Mouse (Mus musculus) neural tube, embryonic 11.5 days (tissue): Measurements from ENCODE around the gene Gm20696. TPM values are rescaled to one million over a fixed set of nuclear protein-coding genes. Genes with fewer than 3 reads are reported as not detected.

Experiments used
- ATAC-seq: fragments of 200-750 bp; cut with Nextera tagmentation; 2 replicates; pipeline ENCODE4 v1.8.0; 2017; ENCODE audit warnings: moderate number of reproducible peaks, mild to moderate bottlenecking, moderate TSS enrichment, moderate library complexity; ENCODE audit not compliant: insufficient read depth, low FRiP score, low TSS enrichment
- DNase-seq: peaks from one replicate; pipeline ENCODE4 v3.0.0-alpha.2; 2015; ENCODE audit warnings: low spot score
- H3K27ac ChIP-seq: fragments of 300-500 bp; sonication (generic); 2 replicates; pipeline ENCODE4 v1.5.1; 2014; ENCODE audit warnings: low read depth, mild to moderate bottlenecking, low read length
- H3K27me3 ChIP-seq: fragments of 300-500 bp; sonication (generic); 2 replicates; pipeline ENCODE4 v1.6.1; 2014; ENCODE audit warnings: mild to moderate bottlenecking, low read length, mixed read lengths; ENCODE audit not compliant: control insufficient read depth, insufficient read depth
- H3K36me3 ChIP-seq: fragments of 300-500 bp; sonication (generic); 2 replicates; pipeline ENCODE4 v1.6.1; 2014; ENCODE audit warnings: mild to moderate bottlenecking, low read length, moderate library complexity, mixed read lengths; ENCODE audit not compliant: control insufficient read depth, insufficient read depth
- H3K4me1 ChIP-seq: fragments of 300-500 bp; sonication (generic); 2 replicates; pipeline ENCODE4 v1.6.1; 2014; ENCODE audit warnings: low read length, mixed read lengths; ENCODE audit not compliant: control insufficient read depth, insufficient read depth
- H3K4me2 ChIP-seq: fragments of 300-500 bp; sonication (generic); 2 replicates; pipeline ENCODE4 v1.6.1; 2014; ENCODE audit warnings: low read depth, mild to moderate bottlenecking, moderate library complexity
- H3K4me3 ChIP-seq: fragments of 300-500 bp; sonication (generic); 2 replicates; pipeline ENCODE4 v1.5.1; 2014; ENCODE audit warnings: low read depth, low read length
- H3K9ac ChIP-seq: fragments of 300-500 bp; sonication (generic); 2 replicates; pipeline ENCODE4 v1.6.1; 2014; ENCODE audit warnings: mild to moderate bottlenecking, low read length
- H3K9me3 ChIP-seq: fragments of 300-500 bp; sonication (generic); 2 replicates; pipeline ENCODE4 v1.6.1; 2016; ENCODE audit warnings: low read length; ENCODE audit not compliant: control insufficient read depth
- WGBS: fragments of 180-500 bp; shearing (Covaris S2); extraction: QIAGEN DNeasy Blood & Tissue Kit; methylation state at CpG from one replicate; pipeline ENCODE4 v1.1.7; 2014; 5-methylcytosine and 5-hydroxymethylcytosine counted together
- polyA plus RNA-seq: library from polyadenylated mRNA; unstranded; fragments of >200 nt; fragmentation: Nextera tagmentation; extraction: Ambion mirVana; gene quantifications from 2 replicates; pipeline ENCODE4 v1.2.1, GENCODE M21; 2014

Gm20696 gene
- polyA plus RNA-seq, 1 experiment from 2014 or later = 2.5 TPM

DNA sequence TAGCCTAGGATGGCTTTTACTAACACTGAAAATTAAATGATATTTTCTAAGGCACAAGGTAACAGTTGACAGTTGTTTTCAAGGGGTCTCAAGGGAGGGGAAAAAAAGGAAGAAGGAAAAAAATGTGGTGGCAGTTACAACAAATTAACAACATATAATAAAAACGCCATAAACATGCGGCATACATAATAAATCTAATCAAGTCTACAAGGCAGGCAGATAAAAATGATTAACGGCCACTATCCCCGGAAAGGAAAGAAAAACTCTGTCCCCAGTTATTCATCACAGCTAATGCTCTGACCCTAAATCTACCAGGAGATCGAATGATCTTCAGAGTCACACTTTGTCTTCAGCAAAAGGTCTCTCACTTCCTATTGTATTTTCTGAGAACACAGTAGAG lies 330.4 kb downstream of the Gm20696 start:
- Histone ChIP-seq H3K36me3 (no peaks in the 10 kb centered on the region), H3K4me1 (peaks cover 26% of the 10 kb centered on the region), H3K4me3 (no peak overlapping the region), H3K4me2 (no peak overlapping the region), H3K9ac (no peak overlapping the region), H3K27me3 (no peaks in the 10 kb centered on the region), H3K27ac (no peak overlapping the region), H3K9me3 (no peaks in the 10 kb centered on the region)
- DNase-seq (no peak), ATAC-seq (no peak)
- WGBS = 21% methylated on average over 5 of the region's 5 CpGs

DNA sequence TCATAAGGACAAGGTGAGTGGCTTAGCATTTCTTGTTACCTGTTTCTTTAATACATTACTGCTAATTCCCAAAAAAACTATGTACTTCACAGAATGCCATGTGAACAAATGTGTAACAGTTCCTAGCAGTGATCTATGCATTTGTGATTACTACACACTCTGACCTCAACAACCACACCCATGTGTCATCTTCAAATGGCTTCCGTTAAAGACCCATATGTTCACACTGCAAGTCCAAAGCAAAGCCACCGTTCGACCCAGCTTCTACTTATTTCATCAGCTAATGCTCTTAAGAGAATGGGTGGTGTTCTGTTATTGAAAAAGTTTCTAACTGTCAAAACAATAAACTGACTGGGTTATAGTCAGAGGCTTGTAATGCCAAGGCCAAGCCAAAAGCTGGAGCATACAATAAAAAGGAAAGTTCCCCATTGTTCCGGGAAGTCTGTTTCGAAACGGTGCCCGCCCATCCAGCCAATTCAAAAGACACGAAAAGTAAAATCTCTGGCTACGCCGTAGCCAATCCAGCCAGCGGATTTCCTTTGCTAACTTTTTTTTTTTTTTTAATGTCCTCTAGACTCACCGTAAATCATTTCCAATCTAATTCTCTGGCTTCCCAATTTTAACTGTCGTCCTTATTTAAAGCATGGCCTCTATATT lies 331.3 kb downstream of the Gm20696 start:
- no peaks in the 10 kb centered on the region for H3K36me3 ChIP-seq
- WGBS = 53% methylated on average over 13 of the region's 13 CpGs
- DNase-seq (no peak), ATAC-seq (no peak)
- H3K9ac ChIP-seq = no peak overlapping the region
- no peak overlapping the region for H3K4me3 ChIP-seq
- no peaks in the 10 kb centered on the region for H3K27me3 ChIP-seq
- no peaks in the 10 kb centered on the region for H3K9me3 ChIP-seq
- no peak overlapping the region for H3K27ac ChIP-seq
- H3K4me2 ChIP-seq = no peak overlapping the region
- H3K4me1 ChIP-seq = peaks cover 26% of the 10 kb centered on the region

DNA sequence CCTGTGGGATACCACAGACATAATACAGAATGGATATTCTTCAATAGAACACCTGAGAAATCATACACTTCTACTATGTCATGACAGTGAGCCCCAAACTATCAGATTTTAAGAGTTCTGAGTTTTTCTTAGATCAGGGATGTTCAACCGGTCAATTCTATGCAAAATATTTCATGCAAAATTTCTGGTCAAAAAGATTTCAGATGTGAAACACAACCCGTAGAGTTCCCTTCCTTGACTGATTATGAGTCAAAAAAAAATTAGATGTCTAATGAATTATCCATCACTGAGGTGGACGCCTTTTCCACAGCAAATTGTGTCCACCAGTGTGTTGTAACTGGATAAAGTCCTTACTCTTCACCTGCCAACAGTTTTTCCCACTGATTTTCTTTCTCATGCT lies 332.3 kb downstream of the Gm20696 start:
- H3K9me3 ChIP-seq = no peaks in the 10 kb centered on the region
- no peak for ATAC-seq
- WGBS = 99% methylated on average over 3 of the region's 3 CpGs
- no peaks in the 10 kb centered on the region for H3K36me3 ChIP-seq
- no peak for DNase-seq
- no peak overlapping the region for H3K4me3 ChIP-seq
- H3K4me1 ChIP-seq = peaks cover 22% of the 10 kb centered on the region
- no peaks in the 10 kb centered on the region for H3K27me3 ChIP-seq
- H3K4me2 ChIP-seq = no peak overlapping the region
- H3K27ac ChIP-seq = no peak overlapping the region
- no peak overlapping the region for H3K9ac ChIP-seq

DNA sequence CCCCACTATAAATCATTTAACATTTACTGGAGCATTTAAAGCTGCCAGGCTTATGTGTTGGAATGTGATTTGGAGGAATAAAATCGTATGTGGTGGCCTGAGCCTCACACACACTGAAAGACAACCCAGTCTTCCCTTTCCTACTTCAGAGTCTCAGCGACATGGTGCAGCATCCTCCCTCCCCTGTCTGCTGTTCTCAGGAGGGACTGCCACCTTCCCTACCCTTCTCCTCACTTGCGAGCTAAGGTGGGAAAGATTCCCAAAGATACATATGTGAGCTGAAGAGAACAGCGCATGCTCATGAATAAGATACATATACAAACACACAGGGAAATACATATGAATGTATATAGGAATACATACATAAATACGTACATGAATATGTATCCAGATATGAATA lies 333.5 kb downstream of the Gm20696 start:
- H3K9ac ChIP-seq = no peak overlapping the region
- no peak overlapping the region for H3K4me3 ChIP-seq
- no peak overlapping the region for H3K27ac ChIP-seq
- 92% methylated on average over 5 of the region's 5 CpGs for WGBS
- no peaks in the 10 kb centered on the region for H3K9me3 ChIP-seq
- H3K4me2 ChIP-seq = no peak overlapping the region
- DNase-seq = no peak
- H3K4me1 ChIP-seq = peaks cover 14% of the 10 kb centered on the region; the same call in 1 of the 2 replicates
- no peaks in the 10 kb centered on the region for H3K27me3 ChIP-seq
- no peak for ATAC-seq
- H3K36me3 ChIP-seq = no peaks in the 10 kb centered on the region

DNA sequence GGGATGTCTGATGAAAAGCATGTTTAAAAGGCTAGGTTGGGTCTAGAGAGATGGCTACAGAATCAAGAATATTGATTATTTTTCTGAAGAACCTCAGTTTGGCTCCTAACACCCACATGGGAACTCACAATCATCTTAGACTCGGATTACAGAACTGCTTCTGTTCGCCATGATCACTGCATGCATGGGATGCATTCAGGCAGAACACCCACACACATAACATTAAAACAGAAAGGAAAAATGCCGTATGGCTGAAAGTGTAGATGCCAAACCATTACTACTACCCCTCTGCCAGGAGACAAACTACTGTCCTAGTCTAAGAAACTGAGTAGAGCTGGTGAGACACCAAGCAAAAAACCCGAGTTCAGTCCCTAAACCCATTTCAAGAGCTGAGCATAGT lies 336.4 kb downstream of the Gm20696 start:
- no peak for DNase-seq
- H3K4me1 ChIP-seq = no peaks in the 10 kb centered on the region
- H3K36me3 ChIP-seq = no peaks in the 10 kb centered on the region
- WGBS = 81% methylated on average over 4 of the region's 4 CpGs
- ATAC-seq = no peak
- H3K4me3 ChIP-seq = no peak overlapping the region
- no peaks in the 10 kb centered on the region for H3K9me3 ChIP-seq
- H3K9ac ChIP-seq = no peak overlapping the region
- no peak overlapping the region for H3K4me2 ChIP-seq
- no peaks in the 10 kb centered on the region for H3K27me3 ChIP-seq
- H3K27ac ChIP-seq = no peak overlapping the region

DNA sequence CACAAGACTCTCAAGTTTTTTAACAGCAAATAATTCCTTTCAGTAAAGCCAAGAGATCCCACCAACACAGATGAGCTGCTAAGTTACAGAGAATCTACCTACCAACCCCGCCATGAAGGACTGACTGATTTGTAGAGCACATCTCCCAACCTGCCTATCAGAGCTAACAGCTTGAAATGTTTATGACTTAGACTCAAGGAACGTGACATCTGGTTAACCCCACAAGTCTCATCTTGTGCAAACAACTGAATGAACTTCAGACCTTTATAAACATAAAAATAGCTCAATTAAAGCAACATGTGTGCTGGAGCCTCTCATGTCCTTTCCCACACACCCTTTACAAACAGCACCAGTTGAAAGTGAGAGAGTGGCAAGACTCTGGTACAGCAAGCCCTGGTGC lies 338.0 kb downstream of the Gm20696 start:
- DNase-seq = no peak
- 45% methylated on average over 2 of the region's 2 CpGs for WGBS
- Histone ChIP-seq H3K27ac (no peak overlapping the region), H3K4me1 (no peaks in the 10 kb centered on the region), H3K9me3 (no peaks in the 10 kb centered on the region), H3K27me3 (no peaks in the 10 kb centered on the region), H3K4me2 (no peak overlapping the region), H3K36me3 (no peaks in the 10 kb centered on the region), H3K9ac (no peak overlapping the region), H3K4me3 (no peak overlapping the region)
- ATAC-seq = no peak

DNA sequence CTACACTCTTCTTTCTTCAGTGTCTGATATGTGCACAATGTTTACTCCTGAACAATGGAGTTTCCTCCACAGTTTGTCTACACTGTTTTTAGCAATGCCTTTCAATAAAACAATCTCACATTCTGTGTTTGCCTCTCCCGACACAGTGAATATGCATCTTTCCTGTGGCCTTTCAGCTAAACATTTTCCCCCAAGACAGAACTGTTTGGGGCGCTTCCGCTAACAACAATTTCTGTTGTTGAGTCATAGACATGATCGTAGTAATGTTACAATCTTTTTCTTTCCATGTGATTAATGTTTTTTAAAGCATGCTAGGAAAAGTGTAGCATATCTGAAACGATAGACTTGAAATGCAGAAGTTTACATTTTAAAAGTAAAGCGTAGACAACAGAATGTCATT lies 338.5 kb downstream of the Gm20696 start:
- Histone ChIP-seq H3K4me1 (no peaks in the 10 kb centered on the region), H3K27ac (no peak overlapping the region), H3K9ac (no peak overlapping the region), H3K4me2 (no peak overlapping the region), H3K36me3 (no peaks in the 10 kb centered on the region), H3K9me3 (no peaks in the 10 kb centered on the region), H3K4me3 (no peak overlapping the region), H3K27me3 (no peaks in the 10 kb centered on the region)
- 77% methylated on average over 6 of the region's 6 CpGs for WGBS
- DNase-seq (no peak), ATAC-seq (no peak)

DNA sequence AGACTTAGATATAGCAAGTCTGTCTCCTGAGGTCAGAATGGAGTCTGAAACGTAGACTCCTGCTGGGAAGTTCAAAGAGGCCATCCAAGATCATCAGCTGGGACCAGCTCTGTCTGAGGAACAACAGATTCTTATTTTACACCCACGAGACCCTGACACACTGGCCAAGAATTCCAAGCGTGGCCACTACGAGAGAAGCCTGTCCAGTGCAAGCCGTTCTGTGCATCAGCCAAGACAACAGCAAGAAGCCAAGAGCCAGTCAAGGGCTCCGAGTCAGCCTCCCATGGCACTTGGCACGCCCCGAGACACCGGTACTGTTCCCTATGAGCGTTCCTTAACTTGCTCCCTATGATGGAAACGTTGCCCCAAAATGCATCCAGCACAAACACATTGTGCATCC lies 338.9 kb downstream of the Gm20696 start:
- ATAC-seq (no peak), DNase-seq (no peak)
- Histone ChIP-seq H3K4me1 (no peaks in the 10 kb centered on the region), H3K4me3 (no peak overlapping the region), H3K9ac (no peak overlapping the region), H3K4me2 (no peak overlapping the region), H3K27me3 (no peaks in the 10 kb centered on the region), H3K36me3 (no peaks in the 10 kb centered on the region), H3K9me3 (no peaks in the 10 kb centered on the region), H3K27ac (no peak overlapping the region)
- WGBS = 74% methylated on average over 11 of the region's 11 CpGs

DNA sequence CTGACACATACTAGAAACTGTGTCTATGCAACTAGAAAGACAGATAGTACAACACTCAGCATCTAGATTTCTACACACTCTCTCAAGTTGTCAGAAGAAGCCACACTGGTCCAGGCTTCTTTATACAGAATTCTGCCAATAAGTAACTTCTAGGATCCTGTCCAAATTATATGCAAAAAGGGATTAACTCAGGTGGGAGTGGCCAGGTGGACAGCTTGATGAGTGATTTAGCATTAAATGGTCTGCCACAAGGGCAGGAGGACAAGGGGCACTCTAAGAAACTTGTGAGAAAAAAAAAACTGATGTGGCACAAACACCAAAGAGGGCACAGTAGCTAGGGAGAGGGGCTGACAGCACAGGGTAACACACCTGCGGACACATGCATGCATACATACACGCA lies 340.7 kb downstream of the Gm20696 start:
- WGBS = 92% methylated on average over 2 of the region's 2 CpGs

More for the DNA sequence above, 340.7 kb downstream of the Gm20696 start:
- Histone ChIP-seq H3K4me2 (no peak overlapping the region), H3K27ac (no peak overlapping the region), H3K4me1 (peaks cover 3% of the 10 kb centered on the region; the same call in 1 of the 2 replicates), H3K9ac (no peak overlapping the region), H3K9me3 (no peaks in the 10 kb centered on the region), H3K4me3 (no peak overlapping the region), H3K27me3 (no peaks in the 10 kb centered on the region), H3K36me3 (no peaks in the 10 kb centered on the region)
- DNase-seq (no peak), ATAC-seq (no peak)
